Comparison of ENCODE assay signal across 9 mouse cellular contexts in genomic region chr2:84019519-84020305, GRCm38 (mm10). TPM values are rescaled to one million over a fixed set of nuclear protein-coding genes. Genes with fewer than 3 reads are reported as not detected.
DNase-seq lines count a peak whose midpoint lies in the region; ATAC-seq and TF ChIP-seq lines count a peak whose summit lies in the region.
"Had no signal": no experiment of that assay in that cellular context is flagged by ENCODE, and none has a peak within 500 bp of the region (broad histone marks: within the 10 kb centered on the region; RNA-seq: fewer than 3 reads in every experiment).

No protein-coding gene starts in this region.

- no peaks in the 10 kb centered on the region for H3K36me3 ChIP-seq in forebrain, embryonic 15.5 days
- no peaks in the 10 kb centered on the region for H3K36me3 ChIP-seq in forebrain, postnatal 0 days (ENCODE audit: insufficient read depth)

- peak; percentile 23 to 30 for DNase-seq in CD8-positive naive resting alpha-beta T cell, adult 2 months (ENCODE audit: low read depth in 2 of 2, low spot score in 2 of 2)
- DNase-seq in c-Kit-positive CD71-positive TER-119-negative erythroid progenitor cells, embryonic 14.5 days (ENCODE audit: low read depth) = peak; percentile 27
- DNase-seq in kidney, postnatal 14 days = peak; percentile 68
- DNase-seq in left cerebral cortex, postnatal 10 days (ENCODE audit: extremely low spot score in 1 of 2, low spot score in 2 of 2) = no peak
- DNase-seq in forebrain, postnatal 0 days = no peak
- DNase-seq: midbrain, embryonic 14.5 days had no signal

- no peaks in the 10 kb centered on the region for H3K27me3 ChIP-seq in forebrain, embryonic 15.5 days
- no peaks in the 10 kb centered on the region for H3K27me3 ChIP-seq in forebrain, postnatal 0 days (ENCODE audit: insufficient read depth, low read length)

- no peak overlapping the region for H3K9ac ChIP-seq in forebrain, embryonic 15.5 days (replicated peaks)
- no peak overlapping the region for H3K9ac ChIP-seq in forebrain, postnatal 0 days

- no peaks in the 10 kb centered on the region for H3K4me1 ChIP-seq in forebrain, embryonic 15.5 days
- H3K4me1 ChIP-seq in forebrain, postnatal 0 days (ENCODE audit: insufficient read depth) = no peaks in the 10 kb centered on the region

- no peak overlapping the region for H3K4me2 ChIP-seq in forebrain, embryonic 15.5 days (replicated peaks)
- H3K4me2 ChIP-seq in forebrain, postnatal 0 days (ENCODE audit: low read depth) = no peak overlapping the region

- 81% methylated on average over 8 of the region's 8 CpGs for WGBS in forebrain, embryonic 15.5 days
- 75% methylated on average over 8 of the region's 8 CpGs for WGBS in forebrain, postnatal 0 days

- H3K27ac ChIP-seq in forebrain, embryonic 15.5 days (replicated peaks) = no peak overlapping the region
- H3K27ac ChIP-seq in forebrain, postnatal 0 days (ENCODE audit: low read depth, low read length) = no peak overlapping the region

- intact Hi-C loops in left cerebral cortex, postnatal 10 days (cut with DNase I) = no loop called here

- ATAC-seq in megakaryocyte progenitor cell, adult 5-6 weeks (replicated peaks; ENCODE audit: poor library complexity) = peak; percentile 80
- no peak for ATAC-seq in forebrain, embryonic 15.5 days (replicated peaks)
- no peak for ATAC-seq in forebrain, postnatal 0 days

- H3K9me3 ChIP-seq in forebrain, embryonic 15.5 days = no peaks in the 10 kb centered on the region
- no peaks in the 10 kb centered on the region for H3K9me3 ChIP-seq in forebrain, postnatal 0 days (ENCODE audit: low read length)

- H3K4me3 ChIP-seq in forebrain, embryonic 15.5 days = no peak overlapping the region
- H3K4me3 ChIP-seq in forebrain, postnatal 0 days (ENCODE audit: low read depth, low read length) = no peak overlapping the region

- no peak for TF ChIP-seq CTCF in forebrain, postnatal 0 days (IDR thresholded peaks at IDR 0.05; ENCODE audit: low read depth)

RNA-seq across cellular contexts. Expression of gene Gm13691, which starts 29.4 kb away (rescaled TPM):
- not detected in 2 replicates for total RNA-seq in megakaryocyte progenitor cell, adult 5-6 weeks (2015)
- total RNA-seq in megakaryocyte progenitor cell, adult 5-6 weeks (2017) = 0.04 TPM in 1 of 2 replicates, not detected in the other
- total RNA-seq in left cerebral cortex, postnatal 10 days (2021) = 1 to 10 TPM; 1.4 to 1.5 TPM
- polyA plus RNA-seq in forebrain, embryonic 15.5 days (2015; fragmentation: Nextera tagmentation; extraction: Ambion mirVana) = not detected in 2 replicates
- total RNA-seq in forebrain, postnatal 0 days (2014; rRNA removed) = not detected in 2 replicates
- polyA plus RNA-seq in forebrain, postnatal 0 days (2015; fragmentation: Nextera tagmentation; extraction: Ambion mirVana) = not detected in 2 replicates
- polyA plus RNA-seq: midbrain, embryonic 14.5 days; spleen, adult 2 months had no signal

RNA-seq across cellular contexts. Expression of gene Gm13697, which starts 35.2 kb away (rescaled TPM):
- not detected in 2 replicates for total RNA-seq in megakaryocyte progenitor cell, adult 5-6 weeks (2015)
- total RNA-seq in megakaryocyte progenitor cell, adult 5-6 weeks (2017) = 0.07 and 0.08 TPM in 2 replicates
- total RNA-seq in left cerebral cortex, postnatal 10 days (2021) = 1 to 10 TPM; 1.4 to 1.5 TPM
- polyA plus RNA-seq in forebrain, embryonic 15.5 days (2015; fragmentation: Nextera tagmentation; extraction: Ambion mirVana) = not detected in 2 replicates
- not detected in 2 replicates for total RNA-seq in forebrain, postnatal 0 days (2014; rRNA removed)
- not detected in 2 replicates for polyA plus RNA-seq in forebrain, postnatal 0 days (2015; fragmentation: Nextera tagmentation; extraction: Ambion mirVana)
- polyA plus RNA-seq: midbrain, embryonic 14.5 days; spleen, adult 2 months had no signal

RNA-seq across cellular contexts. Expression of gene Gm13694, which starts 41.0 kb away (rescaled TPM):
- not detected in 2 replicates for total RNA-seq in megakaryocyte progenitor cell, adult 5-6 weeks (2015)
- total RNA-seq in megakaryocyte progenitor cell, adult 5-6 weeks (2017) = 0.07 and 0.08 TPM in 2 replicates
- total RNA-seq in left cerebral cortex, postnatal 10 days (2021) = 1 to 10 TPM; 1.4 to 1.5 TPM
- not detected in 2 replicates for polyA plus RNA-seq in forebrain, embryonic 15.5 days (2015; fragmentation: Nextera tagmentation; extraction: Ambion mirVana)
- total RNA-seq in forebrain, postnatal 0 days (2014; rRNA removed) = not detected in 2 replicates
- not detected in 2 replicates for polyA plus RNA-seq in forebrain, postnatal 0 days (2015; fragmentation: Nextera tagmentation; extraction: Ambion mirVana)
- polyA plus RNA-seq: midbrain, embryonic 14.5 days; spleen, adult 2 months had no signal

RNA-seq across cellular contexts. Expression of gene Gm13696, which starts 46.8 kb away (rescaled TPM):
- total RNA-seq in megakaryocyte progenitor cell, adult 5-6 weeks (2015) = not detected in 2 replicates
- total RNA-seq in megakaryocyte progenitor cell, adult 5-6 weeks (2017) = 0.07 and 0.08 TPM in 2 replicates
- 1 to 10 TPM; 1.4 to 1.5 TPM for total RNA-seq in left cerebral cortex, postnatal 10 days (2021)
- not detected in 2 replicates for polyA plus RNA-seq in forebrain, embryonic 15.5 days (2015; fragmentation: Nextera tagmentation; extraction: Ambion mirVana)
- total RNA-seq in forebrain, postnatal 0 days (2014; rRNA removed) = not detected in 2 replicates
- polyA plus RNA-seq in forebrain, postnatal 0 days (2015; fragmentation: Nextera tagmentation; extraction: Ambion mirVana) = not detected in 2 replicates
- polyA plus RNA-seq: midbrain, embryonic 14.5 days; spleen, adult 2 months had no signal

RNA-seq across cellular contexts. Expression of gene Gm13695, which starts 52.6 kb away (rescaled TPM):
- not detected in 2 replicates for total RNA-seq in megakaryocyte progenitor cell, adult 5-6 weeks (2015)
- total RNA-seq in megakaryocyte progenitor cell, adult 5-6 weeks (2017) = not detected in 2 replicates
- total RNA-seq in left cerebral cortex, postnatal 10 days (2021) = 1 to 10 TPM in 1 of 2 experiments, not detected in 1; 1.4 TPM
- not detected in 2 replicates for polyA plus RNA-seq in forebrain, embryonic 15.5 days (2015; fragmentation: Nextera tagmentation; extraction: Ambion mirVana)
- not detected in 2 replicates for total RNA-seq in forebrain, postnatal 0 days (2014; rRNA removed)
- polyA plus RNA-seq in forebrain, postnatal 0 days (2015; fragmentation: Nextera tagmentation; extraction: Ambion mirVana) = not detected in 2 replicates
- polyA plus RNA-seq: midbrain, embryonic 14.5 days; spleen, adult 2 months had no signal

Comparison
In these comparisons a context has a peak if more than half of its experiments do, and no peak if none do; other contexts are left out.
1. DNase-seq: peak in CD8-positive naive resting alpha-beta T cell, adult 2 months (2 of 2), c-Kit-positive CD71-positive TER-119-negative erythroid progenitor cells, embryonic 14.5 days (single experiment) and kidney, postnatal 14 days (single experiment); none in left cerebral cortex, postnatal 10 days (0 of 2) and forebrain, postnatal 0 days (single experiment).